In the genomic region with DNA sequence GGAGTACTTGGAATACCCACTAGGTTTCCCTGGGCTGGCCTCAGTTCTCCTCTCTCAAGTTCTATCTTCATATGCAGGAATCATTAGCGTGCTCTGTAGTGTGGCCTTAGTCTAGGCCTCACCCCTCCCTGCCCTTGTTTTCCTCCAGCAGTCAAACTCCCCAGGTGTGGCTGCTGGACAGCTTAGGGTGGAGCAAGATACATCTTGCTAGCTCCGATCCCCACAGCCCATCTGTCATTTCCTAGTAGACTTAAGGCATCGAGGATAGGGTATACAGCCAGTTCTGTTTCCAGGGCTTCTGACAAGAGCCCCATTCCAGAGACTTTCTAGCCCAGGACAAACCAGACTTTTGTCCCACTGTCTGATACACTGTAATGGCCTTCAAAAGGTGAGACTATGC, we compare ENCODE assay signal across 11 mouse cellular contexts. TPM values are rescaled to one million over a fixed set of nuclear protein-coding genes. Genes with fewer than 3 reads are reported as not detected.
DNase-seq lines count a peak whose midpoint lies in the region; ATAC-seq and TF ChIP-seq lines count a peak whose summit lies in the region.
"Had no signal": no experiment of that assay in that cellular context is flagged by ENCODE, and none has a peak within 500 bp of the region (broad histone marks: within the 10 kb centered on the region; RNA-seq: fewer than 3 reads in every experiment).

No protein-coding gene starts in this region.

- no peaks in the 10 kb centered on the region for H3K27me3 ChIP-seq in forebrain, embryonic 10.5 days (ENCODE audit: poor library complexity, severe bottlenecking)
- H3K27me3 ChIP-seq in forebrain, embryonic 16.5 days (replicated peaks; ENCODE audit: control insufficient read depth, insufficient read depth, low read length), result no peaks in the 10 kb centered on the region
- H3K27me3 ChIP-seq in liver, adult 2 months (ENCODE audit: control insufficient read depth, insufficient read depth, low read length), result no peaks in the 10 kb centered on the region
- H3K27me3 ChIP-seq in forebrain, embryonic 15.5 days, result no peaks in the 10 kb centered on the region
- no peaks in the 10 kb centered on the region for H3K27me3 ChIP-seq in midbrain, embryonic 14.5 days (ENCODE audit: control insufficient read depth, insufficient read depth, low read length)
- H3K27me3 ChIP-seq: embryonic facial prominence, embryonic 13.5 days; stomach, embryonic 15.5 days had no signal

- DNase-seq in forebrain, embryonic 10.5 days (ENCODE audit: extremely low spot score, low spot score), result no peak
- DNase-seq in liver, adult 2 months (ENCODE audit: extremely low read depth, low read depth, low spot score), result no peak
- no peak for DNase-seq in liver
- DNase-seq in midbrain, embryonic 14.5 days, result no peak
- no peak for DNase-seq in gastrocnemius, postnatal 10 days
- DNase-seq in adrenal gland, adult 18-20 months (ENCODE audit: low spot score in 2 of 2), result no peak

- H3K36me3 ChIP-seq in forebrain, embryonic 10.5 days (replicated peaks), result peaks cover 9% of the 10 kb centered on the region
- H3K36me3 ChIP-seq in forebrain, embryonic 16.5 days (ENCODE audit: control insufficient read depth, insufficient read depth), result no peaks in the 10 kb centered on the region
- H3K36me3 ChIP-seq in liver, adult 2 months (ENCODE audit: control insufficient read depth, insufficient read depth, low read length), result no peaks in the 10 kb centered on the region
- 0 out of 2 replicates have a peak, but pooled peaks cover under 1% of the 10 kb centered on the region for H3K36me3 ChIP-seq in forebrain, embryonic 15.5 days
- peaks cover 2% of the 10 kb centered on the region for H3K36me3 ChIP-seq in midbrain, embryonic 14.5 days (ENCODE audit: control insufficient read depth, insufficient read depth, low read length)
- H3K36me3 ChIP-seq: stomach, embryonic 15.5 days had no signal

- H3K4me1 ChIP-seq in forebrain, embryonic 10.5 days, result peaks cover 93% of the 10 kb centered on the region
- H3K4me1 ChIP-seq in forebrain, embryonic 16.5 days (replicated peaks; ENCODE audit: control insufficient read depth, insufficient read depth, low read length), result peaks cover 63% of the 10 kb centered on the region
- no peaks in the 10 kb centered on the region for H3K4me1 ChIP-seq in liver, adult 2 months (ENCODE audit: control insufficient read depth, insufficient read depth, low read length)
- peaks cover 66% of the 10 kb centered on the region for H3K4me1 ChIP-seq in forebrain, embryonic 15.5 days
- H3K4me1 ChIP-seq in midbrain, embryonic 14.5 days (ENCODE audit: control insufficient read depth, insufficient read depth, low read length), result peaks cover 58% of the 10 kb centered on the region

- H3K4me3 ChIP-seq in forebrain, embryonic 10.5 days, result 0 out of 2 replicates have a peak overlapping the region, but pooled peaks have one; percentile 88
- no peak overlapping the region for H3K4me3 ChIP-seq in forebrain, embryonic 16.5 days (replicated peaks; ENCODE audit: low read length)
- H3K4me3 ChIP-seq in liver, adult 2 months (ENCODE audit: insufficient read depth, low read depth, low read length), result no peak overlapping the region
- H3K4me3 ChIP-seq in forebrain, embryonic 15.5 days, result no peak overlapping the region
- H3K4me3 ChIP-seq in midbrain, embryonic 14.5 days (replicated peaks; ENCODE audit: low read depth, low read length), result peak overlapping the region; percentile 75; the same call in 1 of the 2 replicates

- TF ChIP-seq POLR2A in liver, adult 2 months (IDR thresholded peaks at IDR 0.05; ENCODE audit: extremely low read depth, insufficient read depth, low read length), result no peak

- H3K9ac ChIP-seq in forebrain, embryonic 16.5 days (replicated peaks; ENCODE audit: low read depth, low read length), result no peak overlapping the region
- no peak overlapping the region for H3K9ac ChIP-seq in liver, adult 2 months (ENCODE audit: low read depth, low read length)
- H3K9ac ChIP-seq in forebrain, embryonic 15.5 days (replicated peaks), result no peak overlapping the region
- no peak overlapping the region for H3K9ac ChIP-seq in midbrain, embryonic 14.5 days (replicated peaks; ENCODE audit: low read length)

- no peak for ATAC-seq in forebrain, embryonic 16.5 days
- no peak for ATAC-seq in forebrain, embryonic 15.5 days (replicated peaks)
- ATAC-seq in midbrain, embryonic 14.5 days (ENCODE audit: low FRiP score, low TSS enrichment), result no peak

- no peak for TF ChIP-seq CTCF in liver, adult 2 months (IDR thresholded peaks at IDR 0.05; ENCODE audit: low read depth, low read length)

- H3K27ac ChIP-seq in forebrain, embryonic 10.5 days, result peak overlapping the region; percentile 96
- no peak overlapping the region for H3K27ac ChIP-seq in forebrain, embryonic 16.5 days (ENCODE audit: low read length)
- peak overlapping the region; percentile 19; the same call in 1 of the 2 replicates for H3K27ac ChIP-seq in liver, adult 2 months (replicated peaks; ENCODE audit: insufficient read depth, low read depth, low read length)
- H3K27ac ChIP-seq in forebrain, embryonic 15.5 days (replicated peaks), result no peak overlapping the region; the same call in 1 of the 2 replicates
- 0 out of 2 replicates have a peak overlapping the region, but pooled peaks have one; percentile 91 for H3K27ac ChIP-seq in midbrain, embryonic 14.5 days (replicated peaks; ENCODE audit: low read depth, low read length)

- H3K4me2 ChIP-seq in forebrain, embryonic 16.5 days (ENCODE audit: low read length), result no peak overlapping the region
- 0 out of 2 replicates have a peak overlapping the region, but pooled peaks have one; percentile 94 for H3K4me2 ChIP-seq in forebrain, embryonic 15.5 days (replicated peaks)
- peak overlapping the region; percentile 89 for H3K4me2 ChIP-seq in midbrain, embryonic 14.5 days (ENCODE audit: low read length)

- H3K9me3 ChIP-seq in forebrain, embryonic 10.5 days, result no peaks in the 10 kb centered on the region
- H3K9me3 ChIP-seq in forebrain, embryonic 16.5 days (ENCODE audit: control insufficient read depth, low read length), result no peaks in the 10 kb centered on the region
- no peaks in the 10 kb centered on the region for H3K9me3 ChIP-seq in forebrain, embryonic 15.5 days
- no peaks in the 10 kb centered on the region for H3K9me3 ChIP-seq in midbrain, embryonic 14.5 days (ENCODE audit: control insufficient read depth, low read length)
- H3K9me3 ChIP-seq: embryonic facial prominence, embryonic 13.5 days; heart, embryonic 10.5 days; stomach, embryonic 15.5 days had no signal

- WGBS in forebrain, embryonic 10.5 days, result 91% methylated on average over 3 of the region's 3 CpGs
- 89% methylated on average over 3 of the region's 3 CpGs for WGBS in forebrain, embryonic 16.5 days
- WGBS in liver, adult 2 months, result 88% methylated on average over 3 of the region's 3 CpGs
- WGBS in forebrain, embryonic 15.5 days, result 79% methylated on average over 3 of the region's 3 CpGs
- WGBS in midbrain, embryonic 14.5 days, result 90% methylated on average over 3 of the region's 3 CpGs

- no peaks in the 10 kb centered on the region for H3K79me2 ChIP-seq in liver, adult 2 months (ENCODE audit: control insufficient read depth, insufficient read depth, low read length)

RNA-seq across cellular contexts. Expression of a gene that starts 34.5 kb away (rescaled TPM):
- polyA plus RNA-seq in forebrain, embryonic 10.5 days (2016; fragmentation: Nextera tagmentation; extraction: Ambion mirVana), result 31.6 and 35.1 TPM in 2 replicates
- 24.0 and 27.8 TPM in 2 replicates for polyA plus RNA-seq in forebrain, embryonic 16.5 days (2015; fragmentation: Nextera tagmentation; extraction: Ambion mirVana)
- 23.9 and 30.9 TPM in 2 replicates for total RNA-seq in liver, adult 2 months (2014; rRNA removed)
- polyA plus RNA-seq in liver, adult 2 months (2012; rRNA removed), result 39.1 and 46.6 TPM in 2 replicates
- 24.2 and 26.3 TPM in 2 replicates for polyA plus RNA-seq in forebrain, embryonic 15.5 days (2015; fragmentation: Nextera tagmentation; extraction: Ambion mirVana)
- polyA plus RNA-seq in midbrain, embryonic 14.5 days (2014; fragmentation: Nextera tagmentation; extraction: Ambion mirVana), result 24.9 and 28.7 TPM in 2 replicates
- total RNA-seq in gastrocnemius, postnatal 10 days (2021), result 10 to 100 TPM; 12.9 to 13.6 TPM
- total RNA-seq in adrenal gland, adult 18-20 months (2021), result 10 to 100 TPM; 75.6 to 98.9 TPM

RNA-seq across cellular contexts. Expression of a gene that starts 34.9 kb away (rescaled TPM):
- polyA plus RNA-seq in forebrain, embryonic 10.5 days (2016; fragmentation: Nextera tagmentation; extraction: Ambion mirVana), result 58.1 and 60.1 TPM in 2 replicates
- polyA plus RNA-seq in forebrain, embryonic 16.5 days (2015; fragmentation: Nextera tagmentation; extraction: Ambion mirVana), result 88.8 and 98.1 TPM in 2 replicates
- total RNA-seq in liver, adult 2 months (2014; rRNA removed), result 474 and 538 TPM in 2 replicates
- 779 and 1,223 TPM in 2 replicates for polyA plus RNA-seq in liver, adult 2 months (2012; rRNA removed)
- 83.0 and 84.4 TPM in 2 replicates for polyA plus RNA-seq in forebrain, embryonic 15.5 days (2015; fragmentation: Nextera tagmentation; extraction: Ambion mirVana)
- polyA plus RNA-seq in midbrain, embryonic 14.5 days (2014; fragmentation: Nextera tagmentation; extraction: Ambion mirVana), result 79.9 and 81.3 TPM in 2 replicates
- 10 to 100 TPM; 44.1 to 47.3 TPM for total RNA-seq in gastrocnemius, postnatal 10 days (2021)
- total RNA-seq in adrenal gland, adult 18-20 months (2021), result 100 to 1,000 TPM; 191 to 384 TPM

RNA-seq across cellular contexts. Expression of a gene that starts 43.7 kb away (rescaled TPM):
- 116 TPM in 2 replicates for polyA plus RNA-seq in forebrain, embryonic 10.5 days (2016; fragmentation: Nextera tagmentation; extraction: Ambion mirVana)
- polyA plus RNA-seq in forebrain, embryonic 16.5 days (2015; fragmentation: Nextera tagmentation; extraction: Ambion mirVana), result 58.6 and 67.8 TPM in 2 replicates
- 14.1 and 18.5 TPM in 2 replicates for total RNA-seq in liver, adult 2 months (2014; rRNA removed)
- polyA plus RNA-seq in liver, adult 2 months (2012; rRNA removed), result 17.1 and 18.4 TPM in 2 replicates
- polyA plus RNA-seq in forebrain, embryonic 15.5 days (2015; fragmentation: Nextera tagmentation; extraction: Ambion mirVana), result 63.3 and 72.0 TPM in 2 replicates
- polyA plus RNA-seq in midbrain, embryonic 14.5 days (2014; fragmentation: Nextera tagmentation; extraction: Ambion mirVana), result 70.2 and 70.4 TPM in 2 replicates
- 10 to 100 TPM; 16.4 to 27.9 TPM for total RNA-seq in gastrocnemius, postnatal 10 days (2021)
- 10 to 100 TPM; 26.6 to 27.5 TPM for total RNA-seq in adrenal gland, adult 18-20 months (2021)

RNA-seq across cellular contexts. Expression of a gene that starts 43.8 kb away (rescaled TPM):
- 35.7 and 37.1 TPM in 2 replicates for polyA plus RNA-seq in forebrain, embryonic 10.5 days (2016; fragmentation: Nextera tagmentation; extraction: Ambion mirVana)
- 74.9 and 86.8 TPM in 2 replicates for polyA plus RNA-seq in forebrain, embryonic 16.5 days (2015; fragmentation: Nextera tagmentation; extraction: Ambion mirVana)
- total RNA-seq in liver, adult 2 months (2014; rRNA removed), result 42.4 and 58.0 TPM in 2 replicates
- polyA plus RNA-seq in liver, adult 2 months (2012; rRNA removed), result 52.6 and 57.1 TPM in 2 replicates
- polyA plus RNA-seq in forebrain, embryonic 15.5 days (2015; fragmentation: Nextera tagmentation; extraction: Ambion mirVana), result 76.5 and 78.1 TPM in 2 replicates
- 70.0 TPM in 2 replicates for polyA plus RNA-seq in midbrain, embryonic 14.5 days (2014; fragmentation: Nextera tagmentation; extraction: Ambion mirVana)
- total RNA-seq in gastrocnemius, postnatal 10 days (2021), result 10 to 100 TPM; 11.9 to 12.6 TPM
- 10 to 100 TPM; 24.2 to 31.3 TPM for total RNA-seq in adrenal gland, adult 18-20 months (2021)

Comparison
In these comparisons a context has a peak if more than half of its experiments do, and no peak if none do; other contexts are left out.
1. H3K27ac ChIP-seq: peak in forebrain, embryonic 10.5 days (single experiment), liver, adult 2 months (single experiment) and midbrain, embryonic 14.5 days (single experiment); none in forebrain, embryonic 16.5 days (single experiment) and forebrain, embryonic 15.5 days (single experiment).
2. H3K4me3 ChIP-seq: peak in forebrain, embryonic 10.5 days (single experiment) and midbrain, embryonic 14.5 days (single experiment); none in forebrain, embryonic 16.5 days (single experiment), liver, adult 2 months (single experiment) and forebrain, embryonic 15.5 days (single experiment).